Mouse (Mus musculus): ENCODE measurements at regions not wholly inside any gene's neighbourhood (a gene's known extent, or its start where the extent isn't known, plus 50 kb on each side); places are given as distances from the start of the nearest gene placed in this dataset.

- no peak for DNase-seq (ENCODE audit: low spot score in 2 of 2)
Measured at GRCm38 (mm10) chr8:30946154-30947065, 2482.1 kb upstream of the 5930422O12Rik start.

GRCm38 (mm10) chr8:30952818-30953217 is 2475.7 kb upstream of the 5930422O12Rik start:
- no peak for DNase-seq (ENCODE audit: low spot score in 2 of 2)

- DNase-seq (ENCODE audit: low spot score in 2 of 2): no peak
Measured at GRCm38 (mm10) chr8:30959436-30960180, 2468.9 kb upstream of the 5930422O12Rik start.

DNA sequence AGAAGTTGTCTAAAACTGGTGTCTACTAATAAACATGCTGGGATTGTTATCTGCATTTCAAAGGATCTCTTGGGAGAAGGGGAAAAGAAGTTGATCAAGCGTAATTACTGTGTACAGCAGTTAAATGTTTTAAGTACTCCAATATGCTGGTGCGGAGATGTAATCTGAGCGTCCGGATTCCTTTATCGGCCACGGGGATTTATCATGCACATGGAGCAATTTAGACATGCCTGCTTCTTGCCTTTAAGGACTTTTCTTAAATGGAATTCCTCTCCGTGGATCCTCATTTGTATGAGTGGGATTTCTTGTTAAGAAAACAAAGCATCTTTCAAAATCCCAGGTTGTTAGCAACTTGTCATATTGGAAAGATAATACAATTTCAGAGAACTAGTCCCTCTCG is 2468.0 kb upstream of the 5930422O12Rik start:
- no peak for DNase-seq (ENCODE audit: low spot score in 2 of 2)

DNA sequence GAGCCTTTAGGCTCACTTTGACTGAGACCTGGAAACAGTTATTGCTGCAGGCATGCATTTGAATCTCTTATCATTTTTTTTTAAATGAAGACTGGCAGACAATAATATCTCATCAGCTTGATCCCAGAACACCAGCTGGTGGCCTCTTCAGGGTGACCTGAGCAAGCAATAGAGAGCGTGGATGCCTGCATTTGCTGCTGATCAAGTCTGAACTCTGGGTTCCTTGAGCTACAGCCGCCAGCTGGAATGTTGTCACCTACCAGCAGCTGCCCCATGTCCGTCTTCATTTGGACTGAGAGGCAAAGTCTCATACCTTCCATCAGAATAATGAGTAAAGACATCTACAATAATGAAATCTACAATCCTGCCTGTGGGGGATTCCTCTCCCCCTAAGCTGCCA is 2466.3 kb upstream of the 5930422O12Rik start:
- DNase-seq (ENCODE audit: low spot score in 2 of 2): no peak

- DNase-seq (ENCODE audit: low spot score in 2 of 2): no peak
Measured at GRCm38 (mm10) chr8:30982814-30983213, 2445.7 kb upstream of the 5930422O12Rik start.

DNA sequence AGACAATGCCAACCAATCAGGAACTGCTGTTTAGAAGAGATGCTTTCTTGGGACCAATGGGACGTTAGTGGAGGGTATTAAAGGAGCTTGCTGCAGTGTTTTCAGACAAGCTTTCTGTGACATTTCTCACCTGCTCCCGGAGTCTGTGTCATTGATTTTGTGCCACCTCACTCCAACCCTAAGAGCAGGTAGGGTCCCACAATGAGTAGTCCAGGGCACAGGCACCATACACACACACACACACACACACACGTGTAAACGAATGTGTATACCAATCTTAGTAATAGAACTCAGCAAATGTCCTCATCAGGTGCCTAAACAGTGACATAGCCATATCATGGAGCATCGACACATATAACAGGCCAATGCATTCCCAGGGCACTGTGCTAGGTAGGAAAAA is 2440.5 kb upstream of the 5930422O12Rik start:
- DNase-seq (ENCODE audit: low spot score in 2 of 2): no peak

GRCm38 (mm10) chr8:30998657-30999056 is 2429.9 kb upstream of the 5930422O12Rik start:
- DNase-seq (ENCODE audit: low spot score in 2 of 2): no peak

GRCm38 (mm10) chr8:31000120-31000519 is 2428.4 kb upstream of the 5930422O12Rik start:
- no peak for DNase-seq (ENCODE audit: low spot score in 2 of 2)

DNA sequence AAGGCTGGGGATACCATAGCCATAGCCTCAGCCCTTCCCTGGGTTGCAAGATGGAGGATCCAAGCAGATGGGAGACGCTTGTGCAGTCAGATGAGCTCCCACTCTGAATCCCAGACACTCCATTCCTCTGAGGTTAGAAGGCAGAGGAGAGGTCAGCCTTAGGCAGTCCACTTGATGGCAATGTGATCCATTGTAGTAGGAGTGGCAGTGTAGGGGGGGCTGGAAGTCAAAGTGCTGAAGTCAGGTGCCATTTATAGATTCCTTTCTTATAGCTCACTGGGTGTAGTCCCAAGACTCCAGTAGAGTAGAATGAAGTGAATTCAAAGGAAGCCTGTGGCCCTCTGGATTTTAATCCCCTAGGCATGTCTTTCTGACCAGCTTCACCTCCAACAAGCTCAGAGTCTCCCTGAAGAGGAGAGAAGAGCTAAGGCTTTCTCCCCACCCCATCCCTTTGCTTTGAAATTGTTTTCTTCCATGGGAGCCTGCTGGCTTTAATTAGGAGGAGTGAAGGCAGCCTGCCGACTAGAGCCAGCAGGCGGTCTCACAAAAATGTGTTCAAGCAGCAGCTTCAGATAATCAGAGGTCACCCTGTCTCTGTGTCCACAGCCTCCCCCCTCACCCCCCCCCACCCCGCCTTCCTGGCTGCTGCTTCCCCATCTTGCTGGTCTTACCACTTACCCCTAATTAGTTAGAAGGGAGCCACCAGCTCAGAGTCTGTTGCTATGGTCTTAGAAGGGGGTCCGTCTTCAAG is 2426.4 kb upstream of the 5930422O12Rik start:
- no peak for DNase-seq (ENCODE audit: low spot score in 2 of 2)

DNA sequence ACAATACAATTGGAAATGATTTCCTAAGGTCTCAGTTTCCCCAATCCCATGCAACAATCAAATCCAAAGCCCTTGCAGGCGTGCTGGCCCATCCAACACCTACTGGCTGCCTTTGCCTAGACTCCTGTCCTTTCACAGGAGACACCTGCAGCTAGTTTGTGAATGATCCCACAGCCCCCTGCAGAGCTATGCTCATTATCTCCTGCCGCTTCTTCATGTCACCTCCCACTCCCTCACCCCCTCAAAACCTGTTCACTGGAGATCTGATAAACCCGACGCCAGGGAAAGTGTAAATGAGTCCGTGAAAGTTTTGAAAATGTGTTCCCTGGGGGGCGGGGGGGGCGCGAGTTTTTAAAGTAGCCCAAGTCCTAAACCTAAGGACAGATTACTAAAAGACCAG is 2420.2 kb upstream of the 5930422O12Rik start:
- DNase-seq (ENCODE audit: low spot score in 2 of 2): no peak

DNA sequence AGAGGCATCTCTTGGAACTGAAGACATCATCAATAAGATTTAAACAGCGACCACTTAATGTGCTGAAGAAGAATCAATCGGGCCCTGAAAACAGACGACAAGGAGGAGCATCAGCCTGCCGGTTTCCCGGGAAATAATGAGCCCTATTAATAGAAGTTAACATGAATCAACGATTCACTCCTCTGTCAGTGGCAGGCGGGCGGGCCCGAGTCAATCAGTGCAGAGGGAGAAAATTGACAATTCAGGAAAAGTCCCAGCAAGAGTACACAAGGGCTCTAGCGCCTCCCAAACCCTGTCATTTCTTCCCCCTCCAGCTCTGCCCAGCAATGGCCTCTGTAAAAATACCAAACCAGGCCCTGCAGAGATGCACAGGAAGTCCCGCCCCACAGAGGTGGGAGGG is 2416.4 kb upstream of the 5930422O12Rik start:
- no peak for DNase-seq (ENCODE audit: low spot score in 2 of 2)

GRCm38 (mm10) chr8:31031721-31032591 is 2396.6 kb upstream of the 5930422O12Rik start:
- DNase-seq (ENCODE audit: low spot score in 2 of 2): peak; percentile 36 to 65

GRCm38 (mm10) chr8:31033281-31033680 is 2395.2 kb upstream of the 5930422O12Rik start:
- peak; percentile 65 to 85 for DNase-seq (ENCODE audit: low spot score in 2 of 2)

DNA sequence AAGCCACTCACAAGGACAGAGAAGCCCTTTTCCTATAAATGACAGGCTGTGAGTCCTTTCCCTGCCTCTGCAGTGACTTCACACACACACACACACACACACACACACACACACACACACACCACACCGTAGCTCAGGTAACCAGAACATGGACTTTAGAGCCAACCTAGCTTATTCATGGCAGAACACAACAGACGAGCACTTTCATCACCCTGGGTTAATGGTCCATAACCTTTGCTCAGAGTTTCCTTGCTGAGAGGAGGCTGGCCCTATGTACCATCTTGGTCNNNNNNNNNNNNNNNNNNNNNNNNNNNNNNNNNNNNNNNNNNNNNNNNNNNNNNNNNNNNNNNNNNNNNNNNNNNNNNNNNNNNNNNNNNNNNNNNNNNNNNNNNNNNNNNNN is 2391.6 kb upstream of the 5930422O12Rik start:
- DNase-seq (ENCODE audit: low spot score in 2 of 2): no peak
